Mouse (Mus musculus): ENCODE measurements at regions not wholly inside any gene's neighbourhood (a gene's known extent, or its start where the extent isn't known, plus 50 kb on each side); places are given as distances from the start of the nearest gene placed in this dataset.

- DNase-seq (ENCODE audit: low spot score in 2 of 2): peak in 1 of 2 experiments; percentile 1
These were observed 294.2 kb downstream of the H2al1n start for GRCm38 (mm10) chrX:14505102-14505501.
